8 mouse cellular contexts compared by ENCODE assay signal in genomic region chr8:94702844-94703813, GRCm38 (mm10). TPM values are rescaled to one million over a fixed set of nuclear protein-coding genes. Genes with fewer than 3 reads are reported as not detected.
DNase-seq lines count a peak whose midpoint lies in the region; ATAC-seq and TF ChIP-seq lines count a peak whose summit lies in the region.

No protein-coding gene starts in this region.

- peak overlapping the region; percentile 60 for H3K4me3 ChIP-seq in embryonic facial prominence, embryonic 10.5 days
- peak overlapping the region; percentile 34 for H3K4me3 ChIP-seq in limb, embryonic 11.5 days (ENCODE audit: low read depth, low read length)
- peak overlapping the region; percentile 35 for H3K4me3 ChIP-seq in midbrain, embryonic 13.5 days (replicated peaks)
- H3K4me3 ChIP-seq in spleen, adult 2 months (ENCODE audit: extremely low read depth, insufficient read depth, insufficient read length): peak overlapping the region; percentile 65

- WGBS in embryonic facial prominence, embryonic 10.5 days: under 1% methylated on average over 35 of the region's 35 CpGs
- under 1% methylated on average over 35 of the region's 35 CpGs for WGBS in limb, embryonic 11.5 days
- WGBS in midbrain, embryonic 13.5 days: under 1% methylated on average over 35 of the region's 35 CpGs
- under 1% methylated on average over 35 of the region's 35 CpGs for WGBS in spleen, adult 2 months

- peak; percentile 69 for DNase-seq in ovary, adult 18-20 months (ENCODE audit: low spot score)
- no peak for DNase-seq in ovary, postnatal 10 days (ENCODE audit: low spot score)
- DNase-seq in embryonic facial prominence, embryonic 10.5 days (ENCODE audit: low spot score): peak; percentile 89
- peak; percentile 98 for DNase-seq in heart, adult 11 months
- peak; percentile 82 for DNase-seq in kidney, adult 11 months
- DNase-seq in limb, embryonic 11.5 days (ENCODE audit: low spot score): peak; percentile 87
- peak; percentile 63 to 79 for DNase-seq in spleen, adult 2 months (ENCODE audit: low read depth in 1 of 2, low spot score in 2 of 2)

- H3K27me3 ChIP-seq in embryonic facial prominence, embryonic 10.5 days (replicated peaks; ENCODE audit: low read depth, poor library complexity, severe bottlenecking): peaks cover 16% of the 10 kb centered on the region
- H3K27me3 ChIP-seq in limb, embryonic 11.5 days (ENCODE audit: control insufficient read depth, insufficient read depth, low read length): no peaks in the 10 kb centered on the region
- peaks cover 6% of the 10 kb centered on the region for H3K27me3 ChIP-seq in midbrain, embryonic 13.5 days
- H3K27me3 ChIP-seq in spleen, adult 2 months (ENCODE audit: control insufficient read depth, insufficient read depth, low read length): no peaks in the 10 kb centered on the region

- H3K9ac ChIP-seq in limb, embryonic 11.5 days (ENCODE audit: low read length): no peak overlapping the region
- peak overlapping the region; percentile 29; the same call in 1 of the 2 replicates for H3K9ac ChIP-seq in midbrain, embryonic 13.5 days (replicated peaks)

- peak overlapping the region; percentile 40 for H3K4me2 ChIP-seq in limb, embryonic 11.5 days (ENCODE audit: low read depth, severe bottlenecking)
- peak overlapping the region; percentile 50 for H3K4me2 ChIP-seq in midbrain, embryonic 13.5 days (replicated peaks)

- no peak for TF ChIP-seq POLR2A in spleen, adult 2 months (IDR thresholded peaks at IDR 0.05; ENCODE audit: low read depth, low read length)

- peaks cover 11% of the 10 kb centered on the region; the same call in 1 of the 2 replicates for H3K4me1 ChIP-seq in embryonic facial prominence, embryonic 10.5 days
- no peaks in the 10 kb centered on the region for H3K4me1 ChIP-seq in limb, embryonic 11.5 days (ENCODE audit: control insufficient read depth, insufficient read depth, low read length)
- H3K4me1 ChIP-seq in midbrain, embryonic 13.5 days (replicated peaks): no peaks in the 10 kb centered on the region
- H3K4me1 ChIP-seq in spleen, adult 2 months (ENCODE audit: control insufficient read depth, insufficient read depth, insufficient read length): no peaks in the 10 kb centered on the region

- TF ChIP-seq CTCF in spleen, adult 2 months (IDR thresholded peaks at IDR 0.05; ENCODE audit: extremely low read depth, insufficient read depth, insufficient read length, insufficient replicate concordance): peak; percentile 81; the same call in 1 of the 2 replicates

- no peaks in the 10 kb centered on the region for H3K9me3 ChIP-seq in embryonic facial prominence, embryonic 10.5 days
- H3K9me3 ChIP-seq in limb, embryonic 11.5 days (ENCODE audit: control insufficient read depth, low read length): no peaks in the 10 kb centered on the region
- H3K9me3 ChIP-seq in midbrain, embryonic 13.5 days: no peaks in the 10 kb centered on the region

- peak; percentile 76 for ATAC-seq in limb, embryonic 11.5 days (ENCODE audit: insufficient number of reproducible peaks, low FRiP score, low TSS enrichment, low read depth)
- peak; percentile 75 for ATAC-seq in midbrain, embryonic 13.5 days

- H3K27ac ChIP-seq in embryonic facial prominence, embryonic 10.5 days (replicated peaks): peak overlapping the region; percentile 40
- no peak overlapping the region for H3K27ac ChIP-seq in limb, embryonic 11.5 days (replicated peaks; ENCODE audit: low read depth, low read length)
- H3K27ac ChIP-seq in midbrain, embryonic 13.5 days: peak overlapping the region; percentile 6; the same call in 1 of the 2 replicates
- H3K27ac ChIP-seq in spleen, adult 2 months (ENCODE audit: insufficient read depth, low read length): peak overlapping the region; percentile 33

- H3K36me3 ChIP-seq in embryonic facial prominence, embryonic 10.5 days (replicated peaks): no peaks in the 10 kb centered on the region
- no peaks in the 10 kb centered on the region for H3K36me3 ChIP-seq in limb, embryonic 11.5 days (ENCODE audit: control insufficient read depth, insufficient read depth, low read length)
- no peaks in the 10 kb centered on the region for H3K36me3 ChIP-seq in midbrain, embryonic 13.5 days
- H3K36me3 ChIP-seq in spleen, adult 2 months (ENCODE audit: control insufficient read depth, insufficient read depth, low read length): no peaks in the 10 kb centered on the region

RNA-seq across cellular contexts. Expression of gene Pllp, which starts 7.1 kb away (rescaled TPM):
- 0.27 and 0.34 TPM in 2 replicates for polyA plus RNA-seq in embryonic facial prominence, embryonic 10.5 days (2016; fragmentation: Nextera tagmentation; extraction: Ambion mirVana)
- polyA plus RNA-seq in limb, embryonic 11.5 days (2014; fragmentation: Nextera tagmentation; extraction: Ambion mirVana): 0.21 TPM in 1 of 2 replicates, not detected in the other
- 0.21 and 0.43 TPM in 2 replicates for polyA plus RNA-seq in midbrain, embryonic 13.5 days (2015; fragmentation: Nextera tagmentation; extraction: Ambion mirVana)
- 0.21 and 0.31 TPM in 2 replicates for polyA plus RNA-seq in spleen, adult 2 months (2012; rRNA removed)

RNA-seq across cellular contexts. Expression of gene Arl2bp, which starts 36.7 kb away (rescaled TPM):
- 179 and 184 TPM in 2 replicates for polyA plus RNA-seq in embryonic facial prominence, embryonic 10.5 days (2016; fragmentation: Nextera tagmentation; extraction: Ambion mirVana)
- polyA plus RNA-seq in limb, embryonic 11.5 days (2014; fragmentation: Nextera tagmentation; extraction: Ambion mirVana): 60.6 and 63.7 TPM in 2 replicates
- 238 and 256 TPM in 2 replicates for polyA plus RNA-seq in midbrain, embryonic 13.5 days (2015; fragmentation: Nextera tagmentation; extraction: Ambion mirVana)
- 50.2 and 58.3 TPM in 2 replicates for polyA plus RNA-seq in spleen, adult 2 months (2012; rRNA removed)

RNA-seq across cellular contexts. Expression of gene Ccl22, which starts 42.3 kb away (rescaled TPM):
- polyA plus RNA-seq in embryonic facial prominence, embryonic 10.5 days (2016; fragmentation: Nextera tagmentation; extraction: Ambion mirVana): not detected in 2 replicates
- not detected in 2 replicates for polyA plus RNA-seq in limb, embryonic 11.5 days (2014; fragmentation: Nextera tagmentation; extraction: Ambion mirVana)
- polyA plus RNA-seq in midbrain, embryonic 13.5 days (2015; fragmentation: Nextera tagmentation; extraction: Ambion mirVana): not detected in 2 replicates
- 5.8 and 7.9 TPM in 2 replicates for polyA plus RNA-seq in spleen, adult 2 months (2012; rRNA removed)
